Mouse (Mus musculus) layer of hippocampus, adult 2 months (tissue): ENCODE measurements around the gene BC049352. TPM values are rescaled to one million over a fixed set of nuclear protein-coding genes. Genes with fewer than 3 reads are reported as not detected.

Experiments used
- DNase-seq, 2 experiments: peaks; one replicate each; pipeline ENCODE4 v3.0.0; 2022; ENCODE audit warnings: low spot score in 2 of 2
- H3K27ac ChIP-seq: fragments of 200-600 bp; 2 replicates; pipeline ENCODE4 v1.8.1; 2022
- H3K4me3 ChIP-seq: fragments of 200-600 bp; 2 replicates; pipeline ENCODE4 v1.8.1; 2022; ENCODE audit warnings: mild to moderate bottlenecking
- CTCF ChIP-seq: fragments of 200-600 bp; conservative IDR thresholded peaks from 2 replicates; pipeline ENCODE4 v1.8.1; 2022; ENCODE audit warnings: antibody characterized with exemption, mild to moderate bottlenecking, moderate library complexity
- microRNA-seq, 2 experiments: library from miRNA; unstranded; fragments of <30 nt; microRNA quantifications; one replicate each; pipeline ENCODE4 v1.2.0; 2021
- total RNA-seq, 2 experiments: library from RNA; stranded (reverse); gene quantifications; 2 replicates each; pipeline ENCODE4 v1.2.3; 2021

BC049352 gene
- total RNA-seq, 2 experiments from 2014 or later = 0.44 to 0.72 TPM

DNA sequence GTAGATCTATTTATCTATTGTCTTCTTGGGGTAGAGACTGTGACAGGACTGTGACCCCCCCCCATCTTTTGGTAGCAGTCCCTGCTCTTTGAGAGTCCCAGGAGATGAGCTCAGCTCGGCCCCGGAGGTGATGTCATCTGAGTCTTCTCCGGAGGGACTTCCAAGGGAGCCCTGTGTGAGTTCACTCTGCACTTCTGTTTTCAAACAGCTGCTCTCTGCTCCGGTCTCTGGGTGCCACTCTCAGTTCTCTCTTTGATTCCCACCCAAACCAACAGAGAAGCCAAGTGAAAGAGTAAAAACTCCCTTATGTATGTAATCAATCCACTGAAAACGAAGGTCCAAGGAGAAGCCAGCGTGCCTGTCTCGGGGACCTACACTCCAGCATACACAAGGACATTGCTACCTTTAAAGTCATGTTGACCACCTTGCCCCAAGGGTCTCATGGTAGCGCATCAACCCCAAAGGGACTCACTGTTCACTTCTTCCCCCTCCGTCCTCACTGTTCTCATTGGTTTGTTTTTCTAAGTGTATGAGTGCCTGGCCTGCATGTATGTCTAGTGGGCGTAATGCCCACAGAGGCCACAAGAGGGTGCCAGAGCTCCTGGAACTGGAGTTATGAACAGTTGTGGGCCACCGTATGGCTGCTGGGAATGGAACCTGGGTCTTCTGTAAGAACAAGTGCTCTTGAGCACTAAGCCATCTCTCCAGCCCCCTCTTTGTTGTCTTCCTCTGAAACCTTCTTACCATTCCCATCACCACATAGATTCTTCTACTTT is 117.6 kb downstream of the BC049352 start:
- peak; percentile 74 for TF ChIP-seq CTCF
- Histone ChIP-seq H3K27ac (no peak overlapping the region), H3K4me3 (no peak overlapping the region)
- DNase-seq = peak in 1 of 2 experiments; percentile 15

Small RNA genes lying within 50 kb of the gene (microRNA-seq; reads per million reads assigned to microRNA genes)
- 0 reads per million in 2 experiments for gene Mir7086

Other genes with a start within 250 kb of the BC049352 start
- 10 to 100 TPM; 73.0 to 75.2 TPM for gene Ube4a, start 216.4 kb upstream of the BC049352 start, total RNA-seq
- gene Cd3g, start 201.6 kb upstream of the BC049352 start, total RNA-seq = not detected
- gene Cd3d, start 200.2 kb upstream of the BC049352 start, total RNA-seq = not detected
- not detected for gene Cd3e, start 172.4 kb upstream of the BC049352 start, total RNA-seq
- under 1 TPM; 0.54 to 0.90 TPM for gene Mpzl2, start 142.2 kb upstream of the BC049352 start, total RNA-seq
- 1 to 10 TPM; 4.2 to 4.7 TPM for gene Mpzl3, start 126.8 kb upstream of the BC049352 start, total RNA-seq
- gene Jaml, start 102.8 kb upstream of the BC049352 start, total RNA-seq = 1 to 10 TPM in 1 of 2 experiments, not detected in 1; 1.3 TPM
- gene Scn2b, start 64.2 kb upstream of the BC049352 start, total RNA-seq = 100 to 1,000 TPM; 245 to 254 TPM
- 10 to 100 TPM; 10.9 to 12.1 TPM for gene Scn4b, start 43.6 kb upstream of the BC049352 start, total RNA-seq
- not detected for gene Tmprss4, start 22.1 kb downstream of the BC049352 start, total RNA-seq
- gene Il10ra, start 87.1 kb downstream of the BC049352 start, total RNA-seq = 1 to 10 TPM; 2.4 to 2.6 TPM
- not detected for gene Tmprss13, start 137.1 kb downstream of the BC049352 start, total RNA-seq
- gene Fxyd6, start 188.2 kb downstream of the BC049352 start, total RNA-seq = 10 to 100 TPM; 81.6 to 83.4 TPM
- gene Fxyd2, start 217.7 kb downstream of the BC049352 start, total RNA-seq = 10 to 100 TPM; 10.2 to 10.9 TPM
- 100 to 1,000 TPM in 1 of 2 experiments, 10 to 100 TPM in 1; 95.8 to 102 TPM for gene Dscaml1, start 244.6 kb downstream of the BC049352 start, total RNA-seq